Mouse (Mus musculus): ENCODE results near the gene 2310011J03Rik.

2310011J03Rik gene

DNA sequence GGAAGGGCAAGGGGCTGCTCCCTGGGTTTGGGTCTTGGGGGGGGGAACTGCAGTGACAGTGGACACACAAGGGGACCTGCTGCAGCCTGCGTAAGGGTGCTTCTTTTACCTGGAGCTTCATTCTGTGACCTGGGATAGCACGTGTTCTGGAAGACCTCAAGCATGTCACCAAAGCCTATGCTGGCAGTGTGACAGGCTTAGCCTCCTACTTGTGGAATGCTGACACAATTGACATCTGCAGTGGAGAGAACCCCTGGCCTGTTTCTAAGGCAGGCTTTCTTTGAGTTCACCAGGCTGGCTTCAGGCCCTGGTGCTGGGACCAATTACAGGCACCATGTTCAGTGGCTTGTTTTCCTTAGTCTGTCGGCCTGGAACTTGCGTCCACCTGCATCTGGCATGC, 26.0 kb downstream of the 2310011J03Rik start:
- DNase-seq (ENCODE audit: extremely low read depth, low read depth, low spot score): no peak

DNA sequence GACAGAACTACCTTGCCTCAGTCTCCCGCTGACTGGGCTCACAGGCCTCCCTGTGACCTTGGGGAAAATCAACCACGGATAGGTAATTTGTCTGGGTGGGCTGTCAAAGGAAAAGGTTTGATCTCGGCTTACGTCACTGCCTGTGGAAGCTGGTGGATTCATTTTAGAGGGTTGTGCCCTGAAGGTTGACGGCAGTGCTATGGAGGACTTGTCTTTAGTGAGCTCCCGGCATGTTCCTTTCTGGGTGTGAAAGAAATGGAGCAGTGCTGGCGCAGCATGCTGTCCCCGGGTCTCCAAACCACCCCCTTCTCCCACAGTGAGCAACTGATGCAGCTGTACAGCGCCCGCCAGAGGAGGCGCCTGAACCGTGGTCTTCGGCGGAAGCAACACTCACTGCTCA, 27.0 kb downstream of the 2310011J03Rik start:
- DNase-seq (ENCODE audit: extremely low read depth, low read depth, low spot score): no peak

DNA sequence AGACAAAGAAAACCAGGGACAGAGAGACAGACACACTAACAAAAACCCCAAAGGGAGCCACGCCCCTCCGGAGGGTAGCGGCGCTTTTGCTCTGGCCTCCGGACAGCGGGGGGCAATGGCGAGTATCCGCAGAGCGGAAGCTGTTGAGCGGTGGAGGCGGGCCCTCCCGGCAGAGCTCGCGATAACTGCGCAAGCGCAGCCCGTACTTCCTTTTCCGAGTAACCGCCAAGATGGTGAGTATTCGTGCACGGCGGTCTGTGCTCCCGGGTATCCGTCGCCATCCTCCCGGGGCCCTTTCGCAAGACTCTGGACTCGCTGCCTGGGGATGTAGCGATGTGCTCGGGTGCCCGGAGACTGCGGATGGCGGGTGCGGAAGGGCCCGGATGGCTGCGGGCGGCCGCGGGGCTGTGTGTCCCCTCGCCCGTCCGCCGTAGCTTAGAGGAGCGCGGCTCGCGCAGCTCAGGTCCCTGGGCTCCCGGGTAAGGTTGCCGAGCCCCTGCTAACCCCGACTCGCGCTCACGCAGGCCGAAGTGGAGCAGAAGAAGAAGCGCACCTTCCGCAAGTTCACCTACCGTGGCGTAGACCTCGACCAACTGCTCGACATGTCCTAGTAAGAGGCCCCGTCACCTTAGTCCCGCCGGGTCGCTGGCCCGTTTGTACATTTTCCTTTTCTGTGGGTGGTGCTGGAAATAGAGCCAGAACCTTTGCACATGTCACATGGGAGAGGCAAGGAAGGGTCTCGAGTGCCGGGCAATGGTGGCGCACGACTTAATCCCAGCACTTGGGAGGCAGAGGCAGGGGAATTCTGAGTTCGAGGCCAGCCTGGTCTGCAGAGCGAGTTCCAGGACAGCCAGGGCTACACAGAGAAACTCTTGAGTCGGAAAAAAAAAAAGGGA, 27.8 kb downstream of the 2310011J03Rik start, which contains the start of gene Rps15:
Gene Rps15 (plus strand): TSS at position 203 of the 896 bp plus-strand sequence.
- peak; percentile 33 for DNase-seq (ENCODE audit: extremely low read depth, low read depth, low spot score)

DNA sequence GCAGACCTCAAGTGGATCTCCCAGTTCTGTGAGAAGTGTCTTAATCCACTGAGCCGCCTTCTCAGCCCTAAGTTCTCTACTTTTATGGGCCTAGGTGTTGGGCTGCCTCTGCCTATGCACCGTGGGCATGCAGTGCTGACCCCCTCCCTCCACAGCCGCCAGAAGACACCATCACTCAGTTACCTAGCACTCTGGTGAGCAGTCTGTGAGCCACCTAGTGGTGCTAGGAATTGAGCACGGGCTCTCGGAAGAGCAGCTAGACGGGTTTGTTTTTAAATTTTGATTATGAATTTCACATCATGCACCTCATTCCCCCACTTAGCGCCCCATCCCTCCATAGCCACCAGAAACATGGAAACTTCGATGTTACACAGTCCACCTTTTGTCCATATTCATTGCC, 31.7 kb downstream of the 2310011J03Rik start:
- DNase-seq (ENCODE audit: extremely low read depth, low read depth, low spot score): no peak

DNA sequence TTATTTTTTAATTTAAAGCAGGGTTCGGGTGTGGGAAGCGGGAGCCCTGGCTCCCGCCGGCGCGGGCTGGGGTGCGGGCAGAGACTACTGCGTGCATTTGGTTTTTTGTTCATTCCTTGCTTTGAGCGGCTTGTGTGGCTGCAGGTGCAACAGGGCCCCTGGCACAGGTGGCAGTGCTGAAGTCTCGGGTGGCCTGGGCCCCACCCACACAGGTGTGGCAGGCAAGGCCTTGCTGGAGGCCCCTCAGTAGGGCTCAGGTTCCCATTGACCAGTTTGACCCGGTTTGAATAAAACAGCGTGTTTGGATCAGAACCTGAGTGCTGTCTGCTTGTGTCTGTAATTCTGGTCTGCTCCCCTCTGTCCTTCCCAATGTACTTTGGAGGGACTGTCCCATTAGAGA, 32.2 kb downstream of the 2310011J03Rik start:
- DNase-seq (ENCODE audit: extremely low read depth, low read depth, low spot score): no peak

DNA sequence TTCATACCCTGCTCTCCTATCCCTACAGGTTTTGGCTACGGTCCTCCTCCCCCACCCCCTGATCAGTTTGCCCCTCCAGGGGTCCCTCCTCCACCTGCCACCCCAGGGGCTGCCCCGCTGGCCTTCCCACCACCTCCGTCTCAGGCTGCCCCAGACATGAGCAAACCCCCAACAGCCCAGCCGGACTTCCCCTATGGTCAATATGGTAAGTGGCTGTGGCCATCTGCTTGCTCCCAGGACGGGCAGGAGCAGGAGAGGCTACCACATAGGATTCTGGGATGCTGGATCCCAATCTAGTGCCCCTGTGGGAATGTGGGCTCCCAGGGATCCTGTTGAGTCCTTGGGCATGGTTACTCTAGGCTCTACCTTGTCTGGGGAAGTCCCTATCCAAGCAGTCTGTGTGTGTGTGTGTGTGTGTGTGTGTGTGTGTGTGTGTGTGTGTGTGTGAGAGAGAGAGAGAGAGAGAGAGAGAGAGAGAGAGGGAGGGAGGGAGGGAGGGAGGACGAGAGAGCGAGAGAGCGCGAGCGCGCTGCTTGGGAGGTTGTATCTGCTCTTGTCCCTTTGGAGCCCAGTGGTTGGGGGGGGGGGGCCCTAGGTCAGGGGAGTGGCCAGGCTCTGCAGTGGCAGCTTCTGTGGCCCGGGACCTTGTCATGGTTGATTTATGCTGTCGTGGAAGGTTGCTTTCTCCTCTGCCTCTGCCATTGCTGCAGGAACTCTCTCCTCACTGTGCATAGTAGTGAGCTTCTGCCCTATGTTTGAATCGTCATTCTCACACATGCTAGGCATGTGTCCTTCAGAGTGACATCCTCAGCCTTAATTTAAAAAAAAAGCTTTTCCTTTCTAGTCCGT, 34.9 kb downstream of the 2310011J03Rik start:
- no peak for DNase-seq (ENCODE audit: extremely low read depth, low read depth, low spot score)

DNA sequence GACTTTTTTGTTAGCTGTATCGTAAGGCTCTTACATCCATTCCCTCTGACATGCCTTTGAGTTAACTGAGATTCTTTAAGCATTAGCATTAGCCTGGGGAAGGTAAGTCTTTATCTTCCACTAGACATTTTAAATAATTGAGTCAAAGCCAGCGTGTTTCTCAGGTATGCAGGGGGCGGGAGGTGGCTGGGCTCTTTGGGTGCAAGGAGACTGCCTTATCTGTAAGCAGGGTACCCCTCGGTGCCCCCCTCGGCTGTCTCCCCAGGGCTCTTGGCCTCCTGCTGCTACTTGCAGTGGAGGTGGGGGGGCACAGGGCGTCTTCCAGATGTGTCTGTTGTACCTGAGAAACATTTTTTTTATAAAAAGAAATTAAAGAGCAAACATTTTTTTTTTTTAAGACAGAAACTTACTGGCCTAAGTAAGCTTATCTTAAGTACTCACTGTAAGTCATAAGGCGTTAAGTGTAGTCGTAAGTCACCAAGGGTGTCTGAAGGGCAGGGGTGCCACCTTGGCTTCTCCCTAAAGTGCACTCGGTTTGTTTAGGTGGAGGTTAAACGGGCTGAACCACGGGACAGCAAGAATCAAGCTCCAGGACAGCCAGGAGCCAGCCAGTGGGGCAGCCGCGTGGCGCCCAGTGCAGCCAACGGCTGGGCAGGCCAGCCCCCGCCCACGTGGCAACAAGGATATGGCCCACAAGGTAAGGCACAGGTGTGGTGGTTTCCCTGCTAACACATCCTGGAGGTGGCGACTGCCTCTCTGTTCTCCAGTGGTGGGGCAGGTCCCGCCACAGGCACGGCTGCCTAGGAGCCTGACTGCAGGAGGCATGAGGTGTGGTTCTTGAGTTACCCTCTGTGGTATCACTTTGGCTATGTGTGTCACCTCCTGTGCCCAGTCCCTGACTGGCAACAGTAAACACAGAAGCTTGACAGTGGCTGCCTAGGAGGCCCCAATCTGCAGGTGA, 37.6 kb downstream of the 2310011J03Rik start:
- DNase-seq (ENCODE audit: extremely low read depth, low read depth, low spot score): no peak

DNA sequence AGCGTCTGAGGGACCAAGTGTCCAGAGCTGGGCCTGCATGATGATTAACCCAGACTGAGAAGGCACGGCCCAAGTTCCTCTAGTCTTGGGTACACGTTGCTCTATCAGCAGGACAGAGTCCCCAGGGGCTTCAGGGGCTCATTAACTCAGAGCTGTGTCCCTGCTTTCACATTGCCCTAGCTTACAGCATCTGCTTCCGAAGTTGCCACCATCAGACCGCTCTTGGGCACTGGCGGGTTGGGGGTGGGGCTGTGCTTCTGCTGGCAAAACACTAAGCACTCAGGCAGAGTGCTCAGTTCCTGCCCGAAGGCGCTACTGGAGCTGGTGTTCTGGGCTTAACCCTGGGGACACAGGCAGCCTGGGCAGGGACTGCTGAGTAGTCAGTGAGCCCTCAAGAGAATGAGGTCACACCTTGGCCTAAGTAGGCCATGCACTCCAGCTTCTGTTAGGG, 38.4 kb downstream of the 2310011J03Rik start:
- no peak for DNase-seq (ENCODE audit: extremely low read depth, low read depth, low spot score)

DNA sequence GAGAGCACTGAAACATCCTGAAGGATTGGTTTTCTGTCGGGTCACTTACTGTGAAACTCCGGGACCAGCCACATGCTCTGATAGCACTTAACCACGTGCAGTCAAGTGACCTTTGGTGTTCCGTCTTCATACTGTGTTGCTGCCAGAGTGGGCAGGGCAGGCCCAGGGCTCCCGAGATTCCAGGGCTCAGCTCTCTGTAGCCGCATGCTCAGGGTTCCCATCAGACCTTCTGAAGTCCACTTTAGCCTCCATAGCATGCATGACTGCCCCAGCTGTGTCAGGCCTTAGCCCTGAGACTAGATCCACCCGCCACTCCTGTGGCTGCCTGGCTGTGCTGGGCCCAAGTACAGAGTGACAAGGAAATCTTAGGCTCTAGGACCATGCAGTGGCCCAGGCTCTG, 39.0 kb downstream of the 2310011J03Rik start:
- DNase-seq (ENCODE audit: extremely low read depth, low read depth, low spot score): no peak

DNA sequence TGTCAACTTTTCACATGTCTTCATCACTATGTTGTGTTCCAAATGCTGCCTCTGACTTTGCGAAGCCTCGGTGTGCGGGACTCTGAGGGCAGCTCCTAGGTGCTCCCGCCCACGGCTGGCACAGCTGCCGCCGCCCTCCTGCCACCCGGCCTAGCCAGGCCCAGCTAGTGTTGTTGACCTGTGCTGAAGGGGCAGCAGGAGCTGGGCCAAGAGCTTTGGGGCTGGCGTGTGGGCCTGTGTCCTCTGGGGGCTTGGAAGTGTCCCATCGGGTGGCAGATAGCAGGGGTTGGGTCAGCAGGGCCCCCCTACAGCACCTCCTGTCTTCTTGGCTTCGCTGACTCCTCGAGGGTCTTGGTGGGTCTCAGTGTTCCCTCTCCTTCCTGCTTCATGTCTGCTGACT, 41.1 kb downstream of the 2310011J03Rik start:
- no peak for DNase-seq (ENCODE audit: extremely low read depth, low read depth, low spot score)

DNA sequence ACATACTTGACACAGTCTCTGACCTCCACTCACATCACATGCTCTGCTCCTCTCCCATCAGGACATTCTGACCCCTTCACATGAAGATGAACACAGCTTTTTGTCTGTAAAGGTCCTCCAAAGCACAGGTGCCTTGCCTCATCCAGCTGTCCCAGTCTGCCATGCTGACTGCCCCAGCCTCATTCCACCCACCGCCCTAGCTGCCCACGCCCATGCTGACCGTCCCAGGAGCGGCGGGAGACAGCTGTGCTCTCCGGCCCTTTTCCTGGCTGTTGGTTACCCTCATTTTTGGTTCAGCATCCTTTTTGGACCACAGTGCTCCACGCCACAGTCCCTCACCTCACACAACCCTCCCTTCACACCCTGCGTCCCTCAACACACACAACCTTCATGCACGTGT, 41.9 kb downstream of the 2310011J03Rik start:
- DNase-seq (ENCODE audit: extremely low read depth, low read depth, low spot score): no peak

DNA sequence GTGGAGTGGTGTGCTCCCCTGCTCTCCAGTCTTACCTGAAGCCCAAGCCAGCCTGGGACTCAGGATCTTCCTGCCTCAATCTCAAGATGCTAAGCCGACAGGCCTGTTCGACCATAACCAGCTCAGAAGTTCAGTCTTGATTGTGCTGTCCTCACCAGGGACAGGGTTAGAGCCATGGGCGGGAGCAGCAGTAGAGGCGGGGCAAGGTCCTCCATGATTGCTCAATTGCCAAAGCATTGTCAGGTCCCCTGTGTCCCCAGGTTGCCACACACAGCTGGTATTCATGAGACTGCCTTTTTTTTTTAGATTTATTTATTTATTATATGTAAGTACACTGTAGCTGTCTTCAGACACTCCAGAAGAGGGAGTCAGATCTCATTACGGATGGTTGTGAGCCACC, 44.1 kb downstream of the 2310011J03Rik start:
- DNase-seq (ENCODE audit: extremely low read depth, low read depth, low spot score): no peak

DNA sequence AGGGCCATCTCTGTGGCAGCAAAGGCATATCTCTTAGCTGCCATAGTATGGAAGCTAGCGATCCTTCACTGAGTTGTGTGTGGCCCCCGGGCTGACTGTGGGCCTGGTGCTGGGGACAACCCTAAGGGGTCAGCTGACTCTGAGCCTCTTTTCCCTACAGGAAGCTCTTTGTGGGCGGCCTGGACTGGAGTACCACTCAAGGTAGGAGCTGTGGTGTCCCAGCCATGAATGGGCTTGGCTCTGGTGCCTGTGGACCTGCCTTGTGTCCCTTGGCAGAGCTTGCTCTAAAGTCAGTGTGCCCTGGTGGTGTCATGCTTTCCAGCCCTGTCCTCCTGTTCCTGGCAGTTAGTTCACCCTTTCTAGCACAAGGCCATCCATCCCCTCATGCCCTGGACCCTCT, 46.5 kb downstream of the 2310011J03Rik start:
- no peak for DNase-seq (ENCODE audit: extremely low read depth, low read depth, low spot score)

DNA sequence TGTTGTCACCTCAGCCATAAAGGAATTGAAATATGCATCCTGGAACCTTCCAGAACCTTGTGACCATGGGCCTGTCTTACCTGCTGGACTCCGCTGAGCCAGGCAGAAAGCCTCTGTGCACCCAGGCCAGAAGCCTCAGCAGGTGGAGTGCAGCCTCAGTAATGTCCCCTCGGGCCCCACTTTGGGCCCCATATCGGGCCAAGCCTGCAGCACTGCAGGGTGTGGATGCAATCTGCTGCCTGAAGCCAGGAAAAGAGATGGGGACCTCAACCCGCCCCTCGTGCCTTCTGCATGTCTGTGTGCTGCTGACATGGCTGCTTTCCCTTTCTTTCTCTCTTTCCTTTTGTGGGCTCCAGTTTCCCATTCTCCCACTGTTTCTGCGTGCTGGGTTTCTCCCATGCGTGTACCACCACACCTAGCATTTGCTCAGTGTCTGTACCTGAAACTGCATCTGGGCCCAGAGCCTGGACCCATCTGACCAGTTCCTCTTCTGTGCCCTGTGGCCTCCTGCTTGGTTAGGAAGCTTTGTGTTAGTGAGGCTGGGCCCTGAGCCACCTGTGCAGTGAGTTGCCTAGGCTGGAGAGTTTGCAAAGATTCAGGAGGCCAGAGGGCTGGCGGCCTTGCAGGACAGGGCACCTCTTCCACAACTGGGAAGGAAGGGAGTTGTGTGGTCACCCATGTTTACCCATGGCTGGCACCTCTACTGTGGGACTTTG, 48.3 kb downstream of the 2310011J03Rik start:
- DNase-seq (ENCODE audit: extremely low read depth, low read depth, low spot score): no peak

DNA sequence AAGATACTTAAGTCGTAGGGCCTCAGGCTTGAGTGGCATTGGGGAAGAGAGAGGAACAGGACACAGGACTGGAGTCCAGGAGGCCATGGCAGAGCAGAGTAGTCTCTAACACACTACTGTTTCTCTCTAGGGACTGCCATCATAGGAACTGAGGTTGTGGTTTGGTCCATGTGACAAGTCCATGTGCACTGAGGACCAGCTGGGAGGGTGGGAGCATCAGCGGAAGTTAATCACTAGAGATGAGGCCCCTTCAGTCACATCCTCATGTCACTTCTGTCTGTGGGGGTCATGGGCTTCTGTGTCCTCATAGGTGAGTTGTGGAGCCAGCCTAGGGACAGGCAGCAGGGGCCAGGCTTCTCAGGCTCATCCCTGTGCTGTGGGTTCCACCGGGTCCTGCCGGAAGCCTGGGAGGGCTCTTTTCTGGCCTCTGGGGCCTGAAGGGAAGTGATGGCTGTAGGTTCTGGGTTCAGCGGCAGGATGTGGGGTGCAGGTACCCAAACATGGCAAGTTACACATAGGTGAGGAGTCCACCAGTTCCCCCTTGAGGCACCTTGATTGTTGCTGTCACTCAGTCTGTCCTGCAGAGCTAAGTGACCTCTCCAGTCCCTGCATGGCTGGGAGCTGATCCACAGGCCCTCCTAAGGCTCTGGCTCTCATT, 49.0 kb downstream of the 2310011J03Rik start:
- no peak for DNase-seq (ENCODE audit: extremely low read depth, low read depth, low spot score)

DNA sequence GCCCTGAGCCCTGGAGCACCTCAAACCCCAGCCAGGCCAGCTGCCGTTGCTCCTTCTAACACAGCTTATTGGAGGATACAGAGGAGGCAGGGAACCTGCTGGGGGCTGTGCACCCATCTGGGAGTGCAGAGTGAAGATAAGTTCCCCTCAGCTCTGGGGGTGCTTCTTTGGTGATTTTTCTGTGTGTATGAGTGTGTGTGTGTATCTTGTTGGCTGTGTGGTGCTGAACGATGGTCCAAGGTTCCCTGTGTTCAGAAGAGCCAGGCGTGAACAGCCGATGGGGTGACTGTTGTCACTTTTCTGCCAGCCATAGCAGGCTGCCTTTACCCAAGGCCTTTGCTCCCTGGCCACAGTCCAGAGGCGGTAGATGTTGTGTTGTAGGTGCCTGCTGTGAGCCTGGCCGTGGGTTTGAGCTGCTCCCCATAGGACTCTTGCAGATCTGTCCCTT, 49.6 kb downstream of the 2310011J03Rik start:
- no peak for DNase-seq (ENCODE audit: extremely low read depth, low read depth, low spot score)

DNA sequence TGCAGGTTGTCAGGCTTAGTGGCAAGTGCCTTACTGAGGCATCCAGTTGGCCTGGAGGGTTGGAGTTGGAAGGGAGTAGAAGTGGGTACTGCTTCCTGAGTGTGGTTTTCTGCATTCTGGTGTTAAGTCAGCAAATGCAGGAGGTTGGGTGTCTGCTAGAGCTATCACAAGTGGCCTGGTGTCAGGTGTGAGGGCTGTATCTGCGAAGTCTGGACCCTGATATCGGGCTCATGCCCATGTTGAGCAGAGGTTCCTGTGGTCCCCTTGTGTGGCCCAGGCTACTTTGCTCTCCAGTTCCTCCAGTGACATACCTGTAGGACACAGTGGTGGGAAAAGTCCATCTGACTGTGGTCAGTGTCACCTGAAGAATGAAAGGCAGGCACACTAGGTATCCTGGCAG, 50.2 kb downstream of the 2310011J03Rik start:
- DNase-seq (ENCODE audit: extremely low read depth, low read depth, low spot score): no peak

Data from fat pad, adult 2 months (tissue).